Mouse (Mus musculus): ENCODE results near the gene Skp2.

Skp2 gene

GRCm38 (mm10) chr15:9075608-9076200 lies 79.5 kb downstream of the Skp2 start:
- DNase-seq (ENCODE audit: low spot score in 2 of 2) = no peak

- peak; percentile 58 to 84 for DNase-seq (ENCODE audit: low spot score in 2 of 2)
These were observed 80.6 kb downstream of the Skp2 start for GRCm38 (mm10) chr15:9074671-9075070.

- DNase-seq (ENCODE audit: low spot score in 2 of 2) = no peak
These were observed 81.1 kb downstream of the Skp2 start for GRCm38 (mm10) chr15:9074139-9074538.

GRCm38 (mm10) chr15:9073684-9074083 lies 81.5 kb downstream of the Skp2 start:
- no peak for DNase-seq (ENCODE audit: low spot score in 2 of 2)

- no peak for DNase-seq (ENCODE audit: low spot score in 2 of 2)
These were observed 82.1 kb downstream of the Skp2 start for GRCm38 (mm10) chr15:9073067-9073608.

- DNase-seq (ENCODE audit: low spot score in 2 of 2) = no peak
These were observed 82.6 kb downstream of the Skp2 start for GRCm38 (mm10) chr15:9072630-9073029.

- peak; percentile 68 to 78 for DNase-seq (ENCODE audit: low spot score in 2 of 2)
These were observed 83.4 kb downstream of the Skp2 start for GRCm38 (mm10) chr15:9071556-9072544.

GRCm38 (mm10) chr15:9070912-9071555 lies 84.2 kb downstream of the Skp2 start, which contains the start of gene Nadk2:
Gene Nadk2, plus strand, starts transcription at chr15:9071260.
- peak; percentile 95 to 99 for DNase-seq (ENCODE audit: low spot score in 2 of 2)

GRCm38 (mm10) chr15:9070353-9070752 lies 84.9 kb downstream of the Skp2 start:
- peak in 1 of 2 experiments; percentile 38 for DNase-seq (ENCODE audit: low spot score in 2 of 2)

- DNase-seq (ENCODE audit: low spot score in 2 of 2) = no peak
These were observed 86.3 kb downstream of the Skp2 start for GRCm38 (mm10) chr15:9068881-9069280.
